Mouse (Mus musculus) heart, embryonic 11.5 days (tissue): Measurements from ENCODE around the gene Tead3. TPM values are rescaled to one million over a fixed set of nuclear protein-coding genes. Genes with fewer than 3 reads are reported as not detected.

Experiments used
- ATAC-seq: fragments of 200-750 bp; cut with Nextera tagmentation; replicated peaks from 2 replicates; pipeline ENCODE4 v1.8.0; 2017; ENCODE audit warnings: moderate library complexity; ENCODE audit not compliant: insufficient number of reproducible peaks, low FRiP score, low TSS enrichment
- H3K27ac ChIP-seq: fragments of 300-500 bp; sonication (generic); 2 replicates; pipeline ENCODE4 v1.5.1; 2014; ENCODE audit warnings: mild to moderate bottlenecking, low read depth, low read length
- H3K27me3 ChIP-seq: fragments of 300-500 bp; sonication (generic); 2 replicates; pipeline ENCODE4 v1.6.1; 2014; ENCODE audit warnings: mild to moderate bottlenecking, low read length, mixed read lengths; ENCODE audit not compliant: control insufficient read depth, insufficient read depth
- H3K36me3 ChIP-seq: fragments of 300-500 bp; sonication (generic); 2 replicates; pipeline ENCODE4 v1.6.1; 2014; ENCODE audit warnings: mild to moderate bottlenecking, low read length, moderate library complexity, mixed read lengths; ENCODE audit not compliant: control insufficient read depth, insufficient read depth
- H3K4me1 ChIP-seq: fragments of 300-500 bp; sonication (generic); 2 replicates; pipeline ENCODE4 v1.6.1; 2014; ENCODE audit warnings: low read length; ENCODE audit not compliant: control insufficient read depth, insufficient read depth
- H3K4me2 ChIP-seq: fragments of 300-500 bp; sonication (generic); 2 replicates; pipeline ENCODE4 v1.6.1; 2014; ENCODE audit warnings: mild to moderate bottlenecking, moderate library complexity
- H3K4me3 ChIP-seq: fragments of 300-500 bp; sonication (generic); 2 replicates; pipeline ENCODE4 v1.5.1; 2014; ENCODE audit warnings: low read depth, low read length
- H3K9ac ChIP-seq: fragments of 300-500 bp; sonication (generic); 2 replicates; pipeline ENCODE4 v1.6.1; 2014; ENCODE audit warnings: mild to moderate bottlenecking, low read depth, low read length, moderate library complexity
- H3K9me3 ChIP-seq: fragments of 300-500 bp; sonication (generic); replicated peaks from 2 replicates; pipeline ENCODE4 v1.6.1; 2016; ENCODE audit warnings: low read length; ENCODE audit not compliant: control insufficient read depth
- WGBS: fragments of 180-500 bp; shearing (Covaris S2); extraction: QIAGEN DNeasy Blood & Tissue Kit; methylation state at CpG from one replicate; pipeline ENCODE4 v1.1.7; 2014; ENCODE audit not compliant: insufficient replicate concordance; 5-methylcytosine and 5-hydroxymethylcytosine counted together
- polyA plus RNA-seq: library from polyadenylated mRNA; unstranded; fragments of >200 nt; fragmentation: Nextera tagmentation; extraction: Ambion mirVana; gene quantifications from 2 replicates; pipeline ENCODE4 v1.2.1, GENCODE M21; 2014

Gene Tead3
- polyA plus RNA-seq, 1 experiment from 2014 or later = 7.5 TPM

GRCm38 (mm10) chr17:28287578-28287977 lies 63.0 kb downstream of the Tead3 start:
- Histone ChIP-seq H3K27me3 (no peaks in the 10 kb centered on the region), H3K9me3 (no peaks in the 10 kb centered on the region), H3K4me2 (no peak overlapping the region), H3K27ac (no peak overlapping the region), H3K4me3 (no peak overlapping the region), H3K36me3 (no peaks in the 10 kb centered on the region; the same call in 1 of the 2 replicates), H3K9ac (no peak overlapping the region), H3K4me1 (peaks cover 14% of the 10 kb centered on the region)
- 49% methylated on average over 8 of the region's 8 CpGs for WGBS
- ATAC-seq = no peak; the same call in 1 of the 2 replicates

- no peaks in the 10 kb centered on the region for H3K27me3 ChIP-seq
- H3K4me2 ChIP-seq = no peak overlapping the region
- H3K4me3 ChIP-seq = no peak overlapping the region
- H3K27ac ChIP-seq = no peak overlapping the region
- H3K9ac ChIP-seq = no peak overlapping the region
- H3K9me3 ChIP-seq = no peaks in the 10 kb centered on the region
- no peak for ATAC-seq
- H3K4me1 ChIP-seq = peaks cover 14% of the 10 kb centered on the region
- 50% methylated on average over 5 of the region's 5 CpGs for WGBS
- no peaks in the 10 kb centered on the region; the same call in 1 of the 2 replicates for H3K36me3 ChIP-seq
Observed at GRCm38 (mm10) chr17:28286964-28287363, 63.7 kb downstream of the Tead3 start.

- Histone ChIP-seq H3K27me3 (no peaks in the 10 kb centered on the region), H3K9ac (no peak overlapping the region)
- no peak for ATAC-seq
Observed at GRCm38 (mm10) chr17:28286133-28286532, 64.5 kb downstream of the Tead3 start.

GRCm38 (mm10) chr17:28283199-28283598 lies 67.4 kb downstream of the Tead3 start:
- H3K27ac ChIP-seq = no peak overlapping the region
- no peak overlapping the region for H3K9ac ChIP-seq
- H3K36me3 ChIP-seq = no peaks in the 10 kb centered on the region; the same call in 1 of the 2 replicates
- no peaks in the 10 kb centered on the region for H3K9me3 ChIP-seq
- H3K27me3 ChIP-seq = no peaks in the 10 kb centered on the region
- H3K4me3 ChIP-seq = no peak overlapping the region
- H3K4me1 ChIP-seq = peaks cover 37% of the 10 kb centered on the region
- no peak for ATAC-seq
- WGBS = 87% methylated on average over 10 of the region's 10 CpGs
- no peak overlapping the region for H3K4me2 ChIP-seq

More at GRCm38 (mm10) chr17:28286133-28286532, 64.5 kb downstream of the Tead3 start:
- WGBS = 80% methylated on average over 10 of the region's 10 CpGs
- no peaks in the 10 kb centered on the region for H3K9me3 ChIP-seq
- H3K4me1 ChIP-seq = peaks cover 15% of the 10 kb centered on the region
- no peaks in the 10 kb centered on the region; the same call in 1 of the 2 replicates for H3K36me3 ChIP-seq
- no peak overlapping the region for H3K4me3 ChIP-seq
- no peak overlapping the region for H3K4me2 ChIP-seq
- H3K27ac ChIP-seq = no peak overlapping the region

- H3K27ac ChIP-seq = no peak overlapping the region
- no peaks in the 10 kb centered on the region for H3K27me3 ChIP-seq
- peaks cover 30% of the 10 kb centered on the region for H3K4me1 ChIP-seq
- no peaks in the 10 kb centered on the region for H3K9me3 ChIP-seq
- H3K9ac ChIP-seq = no peak overlapping the region
- 90% methylated on average over 7 of the region's 7 CpGs for WGBS
- ATAC-seq = no peak
- H3K36me3 ChIP-seq = no peaks in the 10 kb centered on the region
- no peak overlapping the region for H3K4me2 ChIP-seq
- H3K4me3 ChIP-seq = no peak overlapping the region
Observed at GRCm38 (mm10) chr17:28281866-28282441, 68.7 kb downstream of the Tead3 start.

Other genes with a start within 250 kb of the Tead3 start
- gene Scube3, start 208.7 kb downstream of the Tead3 start, polyA plus RNA-seq = 1.7 and 2.3 TPM in 2 replicates
- gene Zfp523, start 173.7 kb downstream of the Tead3 start, polyA plus RNA-seq = 19.5 and 21.0 TPM in 2 replicates
- 2.6 and 2.8 TPM in 2 replicates for gene Def6, start 143.0 kb downstream of the Tead3 start, polyA plus RNA-seq
- gene Ppard, start 118.1 kb downstream of the Tead3 start, polyA plus RNA-seq = 1.8 and 2.0 TPM in 2 replicates
- gene Fance, start 37.3 kb downstream of the Tead3 start, polyA plus RNA-seq = 15.3 and 17.3 TPM in 2 replicates
- gene Rpl10a, start 22.3 kb downstream of the Tead3 start, polyA plus RNA-seq = 408 and 446 TPM in 2 replicates
- 2.9 and 5.0 TPM in 2 replicates for gene Tulp1, start 14.4 kb upstream of the Tead3 start, polyA plus RNA-seq
- gene Fkbp5, start 166.7 kb upstream of the Tead3 start, polyA plus RNA-seq = 5.0 and 5.8 TPM in 2 replicates
- gene Armc12, start 180.0 kb upstream of the Tead3 start, polyA plus RNA-seq = not detected in 2 replicates
- gene Clpsl2, start 198.6 kb upstream of the Tead3 start, polyA plus RNA-seq = not detected in 2 replicates
- 0.73 TPM in 1 of 2 replicates, not detected in the other for gene Clps, start 209.9 kb upstream of the Tead3 start, polyA plus RNA-seq
- 0.14 TPM in 1 of 2 replicates, not detected in the other for gene Lhfpl5, start 224.8 kb upstream of the Tead3 start, polyA plus RNA-seq